Mouse (Mus musculus) midbrain, embryonic 12.5 days (tissue): ENCODE results near the gene Clec18a. TPM values are rescaled to one million over a fixed set of nuclear protein-coding genes. Genes with fewer than 3 reads are reported as not detected.
"Not testable (repeated sequence)": the region's sequence is repeated elsewhere in the genome, so short reads cannot be mapped to it uniquely, and the experiment has no call there.

ENCODE experiments used
- ATAC-seq: fragments of 200-750 bp; cut with Nextera tagmentation; 2 replicates; pipeline ENCODE4 v1.8.0; 2017; ENCODE audit warnings: low read depth, moderate TSS enrichment, moderate library complexity; ENCODE audit not compliant: low FRiP score
- H3K27ac ChIP-seq: fragments of 300-500 bp; sonication (generic); replicated peaks from 2 replicates; pipeline ENCODE4 v1.5.1; 2016; ENCODE audit warnings: mild to moderate bottlenecking
- H3K27me3 ChIP-seq: fragments of 300-500 bp; sonication (generic); 2 replicates; pipeline ENCODE4 v1.6.1; 2016; ENCODE audit warnings: mild to moderate bottlenecking
- H3K36me3 ChIP-seq: fragments of 300-500 bp; sonication (generic); 2 replicates; pipeline ENCODE4 v1.6.1; 2016
- H3K4me1 ChIP-seq: fragments of 300-500 bp; sonication (generic); 2 replicates; pipeline ENCODE4 v1.6.1; 2016
- H3K4me2 ChIP-seq: fragments of 300-500 bp; sonication (generic); replicated peaks from 2 replicates; pipeline ENCODE4 v1.6.1; 2016; ENCODE audit warnings: mild to moderate bottlenecking, moderate library complexity
- H3K4me3 ChIP-seq: fragments of 300-500 bp; sonication (generic); 2 replicates; pipeline ENCODE4 v1.5.1; 2016; ENCODE audit warnings: mild to moderate bottlenecking
- H3K9ac ChIP-seq: fragments of 300-500 bp; sonication (generic); replicated peaks from 2 replicates; pipeline ENCODE4 v1.6.1; 2016; ENCODE audit warnings: mild to moderate bottlenecking, moderate library complexity
- H3K9me3 ChIP-seq: fragments of 300-500 bp; sonication (generic); 2 replicates; pipeline ENCODE4 v1.6.1; 2016; ENCODE audit warnings: mild to moderate bottlenecking
- WGBS: fragments of 180-500 bp; shearing (Covaris S2); methylation state at CpG from one replicate; pipeline ENCODE4 v1.1.7; 2016; 5-methylcytosine and 5-hydroxymethylcytosine counted together
- microRNA-seq: library from miRNA; unstranded; fragments of <30 nt; microRNA quantifications from one replicate; pipeline ENCODE4, GENCODE M21; 2017
- polyA plus RNA-seq: library from polyadenylated mRNA; unstranded; fragments of >200 nt; fragmentation: Nextera tagmentation; extraction: Ambion mirVana; gene quantifications from 2 replicates; pipeline ENCODE4 v1.2.1, GENCODE M21; 2016

Gene Clec18a
- polyA plus RNA-seq, 1 experiment from 2014 or later = 0.63 TPM

- 87% methylated on average over 6 of the region's 6 CpGs for WGBS
These were observed 62.2 kb downstream of the Clec18a start for GRCm38 (mm10) chr8:111030045-111030444.

GRCm38 (mm10) chr8:111029589-111029988 lies 62.6 kb downstream of the Clec18a start:
- Histone ChIP-seq H3K9me3 (no peaks in the 10 kb centered on the region), H3K4me1 (peaks cover 10% of the 10 kb centered on the region), H3K4me3 (no peak overlapping the region), H3K27me3 (peaks cover 19% of the 10 kb centered on the region; the same call in 1 of the 2 replicates), H3K36me3 (no peaks in the 10 kb centered on the region), H3K27ac (no peak overlapping the region), H3K4me2 (no peak overlapping the region), H3K9ac (no peak overlapping the region)
- ATAC-seq = no peak
- 65% methylated on average over 4 of the region's 4 CpGs for WGBS

More at GRCm38 (mm10) chr8:111030045-111030444, 62.2 kb downstream of the Clec18a start:
- H3K4me1 ChIP-seq = peaks cover 15% of the 10 kb centered on the region
- H3K9me3 ChIP-seq = no peaks in the 10 kb centered on the region
- H3K27me3 ChIP-seq = peaks cover 19% of the 10 kb centered on the region; the same call in 1 of the 2 replicates
- no peak overlapping the region for H3K9ac ChIP-seq
- no peaks in the 10 kb centered on the region for H3K36me3 ChIP-seq
- H3K4me3 ChIP-seq = no peak overlapping the region
- H3K4me2 ChIP-seq = no peak overlapping the region
- no peak overlapping the region for H3K27ac ChIP-seq
- ATAC-seq = no peak

GRCm38 (mm10) chr8:111027391-111027937 lies 64.8 kb downstream of the Clec18a start:
- Histone ChIP-seq H3K9ac (peak overlapping the region; percentile 77), H3K27me3 (peaks cover 19% of the 10 kb centered on the region; the same call in 1 of the 2 replicates), H3K9me3 (no peaks in the 10 kb centered on the region), H3K4me3 (peak overlapping the region; percentile 68), H3K4me1 (peaks cover 6% of the 10 kb centered on the region), H3K36me3 (no peaks in the 10 kb centered on the region), H3K27ac (0 out of 2 replicates have a peak overlapping the region, but pooled peaks have one; percentile 39), H3K4me2 (peak overlapping the region; percentile 62)
- peak; percentile 90 for ATAC-seq
- WGBS = under 1% methylated on average over 31 of the region's 31 CpGs

GRCm38 (mm10) chr8:111026609-111027008 lies 65.6 kb downstream of the Clec18a start:
- peaks cover 15% of the 10 kb centered on the region; the same call in 1 of the 2 replicates for H3K27me3 ChIP-seq
- WGBS = 92% methylated on average over 2 of the region's 2 CpGs
- H3K9me3 ChIP-seq = not testable (repeated sequence)

GRCm38 (mm10) chr8:111010230-111010991 lies 81.8 kb downstream of the Clec18a start:
- H3K9me3 ChIP-seq, H3K4me2 ChIP-seq, H3K9ac ChIP-seq, ATAC-seq, H3K4me3 ChIP-seq, H3K27me3 ChIP-seq, H3K27ac ChIP-seq, H3K4me1 ChIP-seq: not testable (repeated sequence)
- WGBS = 93% methylated on average over 9 of the region's 10 CpGs
- peaks cover 41% of the 10 kb centered on the region for H3K36me3 ChIP-seq

More at GRCm38 (mm10) chr8:111026609-111027008, 65.6 kb downstream of the Clec18a start:
- ATAC-seq, H3K4me1 ChIP-seq, H3K9ac ChIP-seq, H3K36me3 ChIP-seq, H3K4me3 ChIP-seq, H3K4me2 ChIP-seq, H3K27ac ChIP-seq: not testable (repeated sequence)

Small RNAs within 50 kb of the gene (microRNA-seq; reads per million reads assigned to microRNA genes)
- gene Gm24103 (not detected), gene Mir3473d (1.4 reads per million)

Other genes starting within 250 kb of the Clec18a start
- 69.3 and 74.3 TPM in 2 replicates for gene Cog4, start 245.8 kb downstream of the Clec18a start, polyA plus RNA-seq
- 187 and 188 TPM in 2 replicates for gene Sf3b3, start 245.6 kb downstream of the Clec18a start, polyA plus RNA-seq
- 10.5 and 11.2 TPM in 2 replicates for gene Fuk, start 189.9 kb downstream of the Clec18a start, polyA plus RNA-seq
- gene St3gal2, start 172.5 kb downstream of the Clec18a start, polyA plus RNA-seq = 30.7 and 31.6 TPM in 2 replicates
- gene Ddx19a, start 94.6 kb downstream of the Clec18a start, polyA plus RNA-seq = 17.6 and 18.3 TPM in 2 replicates
- gene Ddx19b, start 60.7 kb downstream of the Clec18a start, polyA plus RNA-seq = 11.1 and 11.3 TPM in 2 replicates
- 81.5 and 82.0 TPM in 2 replicates for gene Aars, start 59.3 kb downstream of the Clec18a start, polyA plus RNA-seq
- gene Exosc6, start 36.1 kb downstream of the Clec18a start, polyA plus RNA-seq = 0.60 TPM in 1 of 2 replicates, not detected in the other
- gene Pdpr, start 2.2 kb upstream of the Clec18a start, polyA plus RNA-seq = 14.7 TPM in 2 replicates
- 94.2 and 108 TPM in 2 replicates for gene Glg1, start 166.8 kb upstream of the Clec18a start, polyA plus RNA-seq
- 73.0 and 74.4 TPM in 2 replicates for gene Rfwd3, start 207.8 kb upstream of the Clec18a start, polyA plus RNA-seq
- gene Mlkl, start 245.8 kb upstream of the Clec18a start, polyA plus RNA-seq = 0.26 and 0.31 TPM in 2 replicates